Mouse (Mus musculus): ENCODE measurements around the gene Zfp982.
"Not testable (repeated sequence)": the region's sequence is repeated elsewhere in the genome, so short reads cannot be mapped to it uniquely, and the experiment has no call there.

Gene Zfp982

GRCm38 (mm10) chr4:147559096-147559495 lies 66.9 kb downstream of the Zfp982 start:
- in situ Hi-C loops (cut with MboI, MseI) = not testable (repeated sequence)
